Mouse (Mus musculus) embryo, embryonic 10.5 days (tissue): ENCODE results near the gene 1810062G17Rik.
A peak's percentile ranks its signal among the peaks of the same experiment; 100 is the strongest.

Source experiments
- DNase-seq: peaks from one replicate; pipeline ENCODE4 v3.0.0-alpha.2; 2015; ENCODE audit warnings: low spot score

The 1810062G17Rik gene

GRCm38 (mm10) chr3:36505306-36505705 is 29.6 kb downstream of the 1810062G17Rik start:
- no peak for DNase-seq

GRCm38 (mm10) chr3:36505809-36506735 is 30.3 kb downstream of the 1810062G17Rik start:
- no peak for DNase-seq

- no peak for DNase-seq
Observed at GRCm38 (mm10) chr3:36511491-36511890, 35.8 kb downstream of the 1810062G17Rik start.

GRCm38 (mm10) chr3:36516196-36516595 is 40.5 kb downstream of the 1810062G17Rik start:
- DNase-seq = no peak

GRCm38 (mm10) chr3:36521073-36522060 is 45.6 kb downstream of the 1810062G17Rik start, which contains the start of gene Gm11549:
Gene Gm11549 (minus strand): TSS chr3:36521813.
- DNase-seq = peak; percentile 50

GRCm38 (mm10) chr3:36522137-36522536 is 46.4 kb downstream of the 1810062G17Rik start:
- peak; percentile 14 for DNase-seq

GRCm38 (mm10) chr3:36524466-36524865 is 48.7 kb downstream of the 1810062G17Rik start:
- DNase-seq = no peak

GRCm38 (mm10) chr3:36530345-36530744 is 54.6 kb downstream of the 1810062G17Rik start:
- no peak for DNase-seq

- DNase-seq = no peak
Observed at GRCm38 (mm10) chr3:36530781-36531180, 55.0 kb downstream of the 1810062G17Rik start.

- no peak for DNase-seq
Observed at GRCm38 (mm10) chr3:36531242-36531641, 55.5 kb downstream of the 1810062G17Rik start.
